Mouse (Mus musculus): ENCODE data around the gene Ptgir.

GRCm38 (mm10) chr7:16947349-16947895 lies 41.1 kb downstream of the Ptgir start:
- TF ChIP-seq POLR2A (IDR thresholded peaks at IDR 0.05; ENCODE audit: insufficient read depth, low read length) (no peak), EP300 (IDR thresholded peaks at IDR 0.05; ENCODE audit: insufficient read depth, low read depth, low read length) (no peak), CTCF (IDR thresholded peaks at IDR 0.05; ENCODE audit: low read depth, low read length) (no peak)
